Mouse (Mus musculus) monocyte, adult 5-6 weeks (primary cell): ENCODE results near the gene Rac3. TPM values are rescaled to one million over a fixed set of nuclear protein-coding genes. Genes with fewer than 3 reads are reported as not detected.
"Not testable (repeated sequence)": the region's sequence is repeated elsewhere in the genome, so short reads cannot be mapped to it uniquely, and the experiment has no call there.

Source experiments
- ATAC-seq: fragments of 153-309, 156-312 bp; replicated peaks from 2 replicates; pipeline ENCODE4 v1.8.0; 2017; ENCODE audit warnings: mild to moderate bottlenecking; ENCODE audit not compliant: low TSS enrichment, insufficient number of reproducible peaks, severe bottlenecking, poor library complexity, low FRiP score
- total RNA-seq: library from RNA; stranded (forward); fragments of 200-1000, 200-491, 200-594 nt; gene quantifications from 3 replicates; pipeline ENCODE4 v1.2.3, GENCODE M21; 2017

Gene Rac3
- total RNA-seq, 1 experiment from 2014 or later, result 9.7 TPM

DNA sequence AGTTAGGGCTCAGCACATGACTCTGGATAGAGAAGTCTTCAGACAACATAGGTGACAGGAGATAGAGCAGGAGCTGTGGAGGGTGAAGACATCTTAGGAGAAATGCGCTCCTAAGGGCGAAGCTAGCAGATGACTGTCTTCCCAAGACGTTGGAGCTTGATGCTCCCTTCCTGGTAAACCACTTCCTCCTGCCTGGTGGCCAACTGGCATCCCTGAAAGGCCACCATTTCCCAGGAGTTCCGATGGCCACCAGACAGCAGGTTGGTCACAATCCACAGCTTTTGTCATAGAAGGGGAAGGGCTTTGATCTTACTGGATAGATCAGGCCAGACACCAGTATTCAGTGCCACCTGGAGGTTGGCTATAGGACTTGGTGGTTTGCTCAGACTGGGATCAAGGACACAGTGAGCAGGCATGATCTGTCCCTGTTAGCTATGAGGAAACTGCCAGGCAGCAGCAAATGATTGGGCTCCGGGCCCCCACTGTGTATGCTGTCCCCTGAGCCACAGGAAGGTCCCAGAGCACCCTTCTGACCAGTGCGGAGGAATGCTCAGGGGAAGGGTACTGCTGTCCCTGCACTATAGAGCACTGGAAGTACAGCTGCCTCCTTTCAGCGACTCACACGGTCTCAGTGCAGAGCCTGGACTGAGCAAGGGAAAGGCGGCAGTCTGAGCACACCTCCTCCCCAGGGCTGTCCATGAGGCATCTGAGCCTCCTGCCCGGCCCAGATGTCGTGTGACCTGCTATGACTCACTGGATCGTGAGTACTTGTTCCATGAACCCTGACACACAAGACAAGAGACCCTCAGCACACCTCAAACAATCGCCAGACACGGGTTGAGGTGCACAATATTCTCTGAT is 40.8 kb downstream of the Rac3 start:
- no peak for ATAC-seq

- not testable (repeated sequence) for ATAC-seq
Observed at GRCm38 (mm10) chr11:120762672-120763041, 41.4 kb downstream of the Rac3 start, which contains the start of gene Hmga1b. TSS of gene Hmga1b (plus strand) at chr11:120762794.

DNA sequence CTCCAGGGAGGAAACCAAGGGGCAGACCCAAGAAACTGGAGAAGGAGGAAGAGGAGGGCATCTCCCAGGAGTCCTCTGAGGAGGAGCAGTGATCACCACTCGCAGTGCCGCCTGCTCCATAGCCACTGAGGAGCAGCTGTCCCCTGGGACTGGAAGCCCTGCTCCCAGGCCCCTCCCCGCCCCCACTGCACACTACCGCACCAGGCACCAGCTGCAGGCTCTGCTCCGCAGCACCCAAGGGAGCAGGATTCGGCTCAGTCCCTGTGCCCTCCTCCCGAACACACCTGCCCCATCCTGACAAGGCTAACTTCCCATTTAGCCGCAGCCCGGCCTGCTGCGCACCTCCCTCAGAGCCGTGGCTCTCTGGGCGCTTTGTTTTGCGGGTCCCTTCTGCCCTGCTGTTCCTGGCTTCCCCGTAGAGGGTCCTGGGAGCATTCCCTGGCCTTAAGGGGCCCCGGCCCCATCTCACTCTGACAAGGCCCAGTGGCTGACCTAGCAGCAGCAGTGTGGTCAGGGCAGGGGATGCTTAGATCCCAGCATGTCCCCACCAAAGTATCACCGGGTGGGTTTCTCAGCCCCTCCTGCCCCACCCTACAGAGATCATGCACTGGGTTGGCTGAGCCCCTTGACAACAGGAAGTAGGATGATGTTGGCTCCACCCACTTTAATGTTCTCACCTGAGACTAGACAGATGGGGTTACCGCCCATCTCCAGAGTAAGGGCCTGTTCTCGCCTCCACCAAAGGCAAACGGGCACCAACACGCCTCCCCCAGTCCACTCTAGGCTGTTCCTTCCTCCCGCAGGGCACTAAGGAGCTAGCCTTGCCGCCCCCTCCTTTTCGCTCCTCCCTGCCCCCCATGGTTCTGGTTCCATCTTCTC is 42.1 kb downstream of the Rac3 start:
- not testable (repeated sequence) for ATAC-seq

DNA sequence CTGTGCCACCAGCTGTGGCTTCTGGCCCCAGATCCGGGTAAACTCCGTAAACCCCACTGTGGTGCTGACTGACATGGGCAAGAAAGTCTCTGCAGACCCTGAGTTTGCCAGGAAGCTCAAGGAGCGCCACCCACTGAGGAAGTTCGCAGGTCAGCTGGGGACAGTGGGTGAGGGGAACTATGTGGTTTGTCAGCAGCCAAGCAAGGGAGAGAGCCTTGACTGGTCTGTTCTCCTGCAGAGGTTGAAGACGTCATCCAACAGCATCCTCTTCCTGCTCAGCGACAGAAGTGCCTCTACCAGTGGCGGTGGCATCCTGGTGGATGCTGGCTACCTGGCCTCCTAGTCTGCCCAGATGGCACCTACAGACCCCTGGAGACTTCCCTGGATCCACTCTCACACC is 45.8 kb downstream of the Rac3 start:
- ATAC-seq, result peak; percentile 62

- no peak for ATAC-seq
Observed at GRCm38 (mm10) chr11:120768206-120768605, 46.9 kb downstream of the Rac3 start.

- no peak for ATAC-seq
Observed at GRCm38 (mm10) chr11:120772749-120773148, 51.5 kb downstream of the Rac3 start.

Other genes with a start within 250 kb of the Rac3 start
- 30.7 to 37.5 TPM (median 32.4 TPM) in 3 replicates for gene Mrpl12, start 236.9 kb upstream of the Rac3 start, total RNA-seq
- 6.6 to 8.1 TPM (median 7.4 TPM) in 3 replicates for gene Slc25a10, start 229.6 kb upstream of the Rac3 start, total RNA-seq
- not detected in 3 replicates for gene Gcgr, start 190.8 kb upstream of the Rac3 start, total RNA-seq
- 13.8 to 21.9 TPM (median 16.9 TPM) in 3 replicates for gene Mcrip1, start 171.7 kb upstream of the Rac3 start, total RNA-seq
- gene Ppp1r27, start 170.3 kb upstream of the Rac3 start, total RNA-seq, result not detected in 3 replicates
- 331 to 434 TPM (median 349 TPM) in 3 replicates for gene P4hb, start 148.2 kb upstream of the Rac3 start, total RNA-seq
- gene Arhgdia, start 139.8 kb upstream of the Rac3 start, total RNA-seq, result 163 to 262 TPM (median 173 TPM) in 3 replicates
- 78.4 to 113 TPM (median 112 TPM) in 3 replicates for gene Alyref, start 123.1 kb upstream of the Rac3 start, total RNA-seq
- gene Anapc11, start 123.0 kb upstream of the Rac3 start, total RNA-seq, result 18.5 to 31.2 TPM (median 26.5 TPM) in 3 replicates
- gene Npb, start 113.0 kb upstream of the Rac3 start, total RNA-seq, result not detected in 3 replicates
- gene Pcyt2, start 103.5 kb upstream of the Rac3 start, total RNA-seq, result 26.9 to 43.7 TPM (median 32.9 TPM) in 3 replicates
- gene Sirt7, start 96.2 kb upstream of the Rac3 start, total RNA-seq, result 131 to 192 TPM (median 132 TPM) in 3 replicates
- 28.8 to 34.0 TPM (median 33.8 TPM) in 3 replicates for gene Mafg, start 87.9 kb upstream of the Rac3 start, total RNA-seq
- gene Pycr1, start 77.7 kb upstream of the Rac3 start, total RNA-seq, result 0.57 to 0.58 TPM in 2 of 3 replicates, not detected in the other
- not detected in 3 replicates for gene Myadml2, start 73.3 kb upstream of the Rac3 start, total RNA-seq
- gene Notum, start 60.3 kb upstream of the Rac3 start, total RNA-seq, result not detected in 3 replicates
- 32.3 to 55.6 TPM (median 50.2 TPM) in 3 replicates for gene Aspscr1, start 48.5 kb upstream of the Rac3 start, total RNA-seq
- gene Cenpx, start 7.7 kb upstream of the Rac3 start, total RNA-seq, result 27.0 to 58.3 TPM (median 41.9 TPM) in 3 replicates
- 39.7 to 45.3 TPM (median 41.0 TPM) in 3 replicates for gene Lrrc45, start 7.5 kb upstream of the Rac3 start, total RNA-seq
- 14.8 to 32.2 TPM (median 23.8 TPM) in 3 replicates for gene Dcxr, start 5.8 kb downstream of the Rac3 start, total RNA-seq
- 2.0 TPM in 1 of 3 replicates, not detected in the others for gene Cbr2, start 10.6 kb downstream of the Rac3 start, total RNA-seq
- gene Hmga1b, start 41.3 kb downstream of the Rac3 start, total RNA-seq, result 2.3 to 66.8 TPM (median 12.5 TPM) in 3 replicates
- gene Rfng, start 62.7 kb downstream of the Rac3 start, total RNA-seq, result 1.0 to 3.9 TPM (median 1.2 TPM) in 3 replicates
- 55.0 to 59.6 TPM (median 55.7 TPM) in 3 replicates for gene Gps1, start 62.8 kb downstream of the Rac3 start, total RNA-seq
- 25.1 to 42.4 TPM (median 31.8 TPM) in 3 replicates for gene Dus1l, start 74.9 kb downstream of the Rac3 start, total RNA-seq
- gene Fasn, start 103.1 kb downstream of the Rac3 start, total RNA-seq, result 13.2 to 26.4 TPM (median 13.5 TPM) in 3 replicates
- 0.39 to 0.57 TPM in 2 of 3 replicates, not detected in the other for gene Ccdc57, start 211.4 kb downstream of the Rac3 start, total RNA-seq
- 74.0 to 101 TPM (median 95.1 TPM) in 3 replicates for gene Slc16a3, start 227.0 kb downstream of the Rac3 start, total RNA-seq